Mouse (Mus musculus): ENCODE measurements around the gene Gse1. TPM values are rescaled to one million over a fixed set of nuclear protein-coding genes. Genes with fewer than 3 reads are reported as not detected.

Gene Gse1
- total and polyA plus RNA-seq, 3 experiments: 12.1 to 24.3 (median 21.0) TPM

GRCm38 (mm10) chr8:120224521-120225420 is 3.5 kb upstream of the Gse1 start:
- TF ChIP-seq POLR2A (IDR thresholded peaks at IDR 0.05; ENCODE audit: insufficient read depth, low read depth, low read length): no peak
- TF ChIP-seq CTCF (IDR thresholded peaks at IDR 0.05): no peak
- no peak for TF ChIP-seq EP300 (IDR thresholded peaks at IDR 0.05; ENCODE audit: insufficient read depth, low read depth, low read length)
- Histone ChIP-seq H3K27ac (no peak overlapping the region), H3K4me3 (no peak overlapping the region), H3K9ac (ENCODE audit: low read depth, low read length) (no peak overlapping the region), H3K4me1 (ENCODE audit: control insufficient read depth, insufficient read depth, low read length) (peaks cover 5% of the 10 kb centered on the region), H3K27me3 (ENCODE audit: control insufficient read depth, insufficient read depth, low read length) (no peaks in the 10 kb centered on the region), H3K36me3 (ENCODE audit: control insufficient read depth, insufficient read depth, low read length) (no peaks in the 10 kb centered on the region), H3K79me2 (replicated peaks; ENCODE audit: control insufficient read depth, insufficient read depth, low read length) (peaks cover 1% of the 10 kb centered on the region; the same call in 1 of the 2 replicates)
- WGBS: 71% methylated on average over 11 of the region's 11 CpGs
- intact Hi-C loops (cut with DNase I): loop anchor here (5.0 kb wide), 1 partner anchor 313 kb away; no protein-coding TSS in a partner anchor
- DNase-seq: no peak

- 58% methylated on average over 10 of the region's 10 CpGs for whole genome bisulfite sequencing
- intact Hi-C loops (cut with DNase I): loop anchor here (5.0 kb wide), 1 partner anchor 312 kb away; no protein-coding TSS in a partner anchor
These were observed 2.7 kb upstream of the Gse1 start for GRCm38 (mm10) chr8:120225421-120226151.

GRCm38 (mm10) chr8:120226700-120227577 is 1.3 kb upstream of the Gse1 start:
- no peak for TF ChIP-seq EP300 (IDR thresholded peaks at IDR 0.05; ENCODE audit: insufficient read depth, low read depth, low read length)
- no peak for TF ChIP-seq CTCF (IDR thresholded peaks at IDR 0.05)
- no peak for TF ChIP-seq POLR2A (IDR thresholded peaks at IDR 0.05; ENCODE audit: insufficient read depth, low read depth, low read length)
- intact Hi-C loops (cut with DNase I): loop anchor here (5.0 kb wide), 1 partner anchor 310 kb away; no protein-coding TSS in a partner anchor
- no peaks in the 10 kb centered on the region for H3K36me3 ChIP-seq (ENCODE audit: control insufficient read depth, insufficient read depth, low read length)
- no peak overlapping the region for H3K4me3 ChIP-seq
- peaks cover 1% of the 10 kb centered on the region; the same call in 1 of the 2 replicates for H3K79me2 ChIP-seq (replicated peaks; ENCODE audit: control insufficient read depth, insufficient read depth, low read length)
- no peak for DNase-seq
- 85% methylated on average over 5 of the region's 5 CpGs for WGBS
- no peaks in the 10 kb centered on the region for H3K27me3 ChIP-seq (ENCODE audit: control insufficient read depth, insufficient read depth, low read length)
- H3K27ac ChIP-seq: no peak overlapping the region
- H3K4me1 ChIP-seq (ENCODE audit: control insufficient read depth, insufficient read depth, low read length): peaks cover 20% of the 10 kb centered on the region
- H3K9ac ChIP-seq (ENCODE audit: low read depth, low read length): no peak overlapping the region

More at GRCm38 (mm10) chr8:120225421-120226151, 2.7 kb upstream of the Gse1 start:
- TF ChIP-seq CTCF (IDR thresholded peaks at IDR 0.05) (no peak), EP300 (IDR thresholded peaks at IDR 0.05; ENCODE audit: insufficient read depth, low read depth, low read length) (no peak), POLR2A (IDR thresholded peaks at IDR 0.05; ENCODE audit: insufficient read depth, low read depth, low read length) (no peak)
- Histone ChIP-seq H3K79me2 (replicated peaks; ENCODE audit: control insufficient read depth, insufficient read depth, low read length) (peaks cover 1% of the 10 kb centered on the region; the same call in 1 of the 2 replicates), H3K9ac (ENCODE audit: low read depth, low read length) (no peak overlapping the region), H3K4me1 (ENCODE audit: control insufficient read depth, insufficient read depth, low read length) (peaks cover 10% of the 10 kb centered on the region), H3K27me3 (ENCODE audit: control insufficient read depth, insufficient read depth, low read length) (no peaks in the 10 kb centered on the region), H3K4me3 (no peak overlapping the region), H3K36me3 (ENCODE audit: control insufficient read depth, insufficient read depth, low read length) (no peaks in the 10 kb centered on the region), H3K27ac (no peak overlapping the region)
- DNase-seq: no peak

- intact Hi-C loops (cut with DNase I): loop anchor here (5.0 kb wide), 1 partner anchor 310 kb away; no protein-coding TSS in a partner anchor
- no peaks in the 10 kb centered on the region for H3K36me3 ChIP-seq (ENCODE audit: control insufficient read depth, insufficient read depth, low read length)
- H3K9ac ChIP-seq (ENCODE audit: low read depth, low read length): no peak overlapping the region
- peaks cover 26% of the 10 kb centered on the region for H3K4me1 ChIP-seq (ENCODE audit: control insufficient read depth, insufficient read depth, low read length)
- no peak for TF ChIP-seq EP300 (IDR thresholded peaks at IDR 0.05; ENCODE audit: insufficient read depth, low read depth, low read length)
- TF ChIP-seq POLR2A (IDR thresholded peaks at IDR 0.05; ENCODE audit: insufficient read depth, low read depth, low read length): no peak
- TF ChIP-seq CTCF (IDR thresholded peaks at IDR 0.05): no peak
- no peaks in the 10 kb centered on the region for H3K27me3 ChIP-seq (ENCODE audit: control insufficient read depth, insufficient read depth, low read length)
- peaks cover 1% of the 10 kb centered on the region; the same call in 1 of the 2 replicates for H3K79me2 ChIP-seq (replicated peaks; ENCODE audit: control insufficient read depth, insufficient read depth, low read length)
- peak overlapping the region; percentile 9; the same call in 1 of the 2 replicates for H3K27ac ChIP-seq
- no peak for DNase-seq
- H3K4me3 ChIP-seq: no peak overlapping the region
These were observed 729 bp upstream of the Gse1 start for GRCm38 (mm10) chr8:120227578-120227876.

Measured in heart, adult 2 months (tissue).